In the genomic region with DNA sequence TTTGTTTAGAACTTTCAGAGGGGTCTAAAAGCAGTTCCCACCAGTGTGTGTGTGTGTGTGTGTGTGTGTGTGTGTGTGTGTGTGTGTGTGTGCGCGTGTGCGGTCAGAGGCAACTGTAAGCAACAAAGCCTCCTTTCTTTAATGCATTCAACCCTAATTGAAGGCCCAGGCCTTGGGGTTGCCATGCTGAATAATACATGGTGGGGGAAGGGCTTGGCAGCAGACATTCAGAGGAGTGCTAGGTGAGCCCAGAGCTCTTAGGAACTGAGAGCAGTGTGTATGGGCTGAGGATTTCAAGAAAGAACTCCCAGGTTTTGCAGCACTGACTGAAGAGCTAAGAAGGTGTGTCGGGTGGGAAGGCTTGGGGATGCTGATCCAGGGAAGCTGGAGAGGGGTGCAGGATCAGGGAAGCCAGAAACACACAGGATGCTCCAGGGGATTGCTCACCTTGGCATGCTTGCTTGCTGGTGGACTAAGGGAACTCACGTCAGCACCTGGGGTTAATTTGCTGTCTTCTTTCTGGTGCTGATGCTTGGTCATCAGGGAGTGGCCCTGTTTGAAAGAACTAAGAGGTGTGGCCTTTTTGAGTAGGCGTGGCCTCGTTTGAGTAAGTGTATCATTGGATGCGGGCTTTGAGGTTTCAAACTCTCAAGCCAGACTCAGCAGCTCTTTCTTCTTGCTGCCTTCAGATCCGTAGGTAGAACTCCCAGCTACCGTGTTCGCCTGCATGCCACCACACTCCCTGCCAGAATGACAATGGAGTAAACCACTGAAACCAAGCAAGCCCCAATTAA, we compare ENCODE assay signal across 16 mouse cellular contexts.
DNase-seq lines count a peak whose midpoint lies in the region; ATAC-seq lines count a peak whose summit lies in the region.
"Had no signal": no experiment of that assay in that cellular context is flagged by ENCODE, and none has a peak within 500 bp of the region (broad histone marks: within the 10 kb centered on the region; RNA-seq: fewer than 3 reads in every experiment).

No protein-coding gene starts in this region.

- peak; percentile 85 for ATAC-seq in forebrain, embryonic 13.5 days
- no peak for ATAC-seq in erythroblast, adult 5-6 weeks (replicated peaks; ENCODE audit: low FRiP score, poor library complexity, severe bottlenecking)
- ATAC-seq: activated CD4-positive, CD25-positive, alpha-beta regulatory T cell, adult 4 months; lung, postnatal 0 days had no signal

- H3K9ac ChIP-seq in forebrain, embryonic 13.5 days: 0 out of 2 replicates have a peak overlapping the region, but pooled peaks have one; percentile 19
- H3K9ac ChIP-seq: embryonic facial prominence, embryonic 12.5 days; stomach, embryonic 15.5 days had no signal

- H3K36me3 ChIP-seq in forebrain, embryonic 13.5 days (ENCODE audit: poor library complexity, severe bottlenecking): no peaks in the 10 kb centered on the region
- H3K36me3 ChIP-seq in limb, embryonic 10.5 days: no peaks in the 10 kb centered on the region
- H3K36me3 ChIP-seq: stomach, embryonic 15.5 days had no signal

- no peaks in the 10 kb centered on the region for H3K9me3 ChIP-seq in forebrain, embryonic 13.5 days (replicated peaks)
- no peaks in the 10 kb centered on the region for H3K9me3 ChIP-seq in limb, embryonic 10.5 days (replicated peaks)
- H3K9me3 ChIP-seq: embryonic facial prominence, embryonic 12.5 days; stomach, embryonic 15.5 days had no signal

- H3K4me1 ChIP-seq in forebrain, embryonic 13.5 days: peaks cover 50% of the 10 kb centered on the region
- peaks cover 61% of the 10 kb centered on the region for H3K4me1 ChIP-seq in limb, embryonic 10.5 days

- H3K27ac ChIP-seq in forebrain, embryonic 13.5 days: peak overlapping the region; percentile 8; the same call in 1 of the 2 replicates
- peak overlapping the region; percentile 12; the same call in 1 of the 2 replicates for H3K27ac ChIP-seq in limb, embryonic 10.5 days
- H3K27ac ChIP-seq: embryonic facial prominence, embryonic 12.5 days; stomach, embryonic 15.5 days had no signal

- DNase-seq in ES-CJ7 (ENCODE audit: low read depth, low spot score) (peak; percentile 64), R1 (ENCODE audit: low read depth, low spot score) (peak; percentile 89)
- DNase-seq in limb, embryonic 10.5 days (ENCODE audit: low spot score): no peak
- DNase-seq in adrenal gland, postnatal 10 days: no peak
- DNase-seq in spleen, postnatal 10 days (ENCODE audit: low spot score in 2 of 2): no peak
- DNase-seq in T-cell, adult 2 months (ENCODE audit: low spot score): no peak
- DNase-seq: cerebellum, adult 11-12 months; gastrocnemius, adult 2 months; liver had no signal

- H3K4me2 ChIP-seq in forebrain, embryonic 13.5 days: peak overlapping the region; percentile 30; the same call in 1 of the 2 replicates
- H3K4me2 ChIP-seq: embryonic facial prominence, embryonic 12.5 days; heart, embryonic 11.5 days; stomach, embryonic 15.5 days had no signal

- 43% methylated on average over 11 of the region's 11 CpGs for WGBS in forebrain, embryonic 13.5 days
- WGBS in limb, embryonic 10.5 days: 88% methylated on average over 11 of the region's 11 CpGs

- no peaks in the 10 kb centered on the region for H3K27me3 ChIP-seq in forebrain, embryonic 13.5 days
- no peaks in the 10 kb centered on the region for H3K27me3 ChIP-seq in limb, embryonic 10.5 days (ENCODE audit: low read depth, poor library complexity, severe bottlenecking)
- H3K27me3 ChIP-seq: embryonic facial prominence, embryonic 12.5 days; stomach, embryonic 15.5 days had no signal

- H3K4me3 ChIP-seq in forebrain, embryonic 13.5 days: no peak overlapping the region
- H3K4me3 ChIP-seq in limb, embryonic 10.5 days: no peak overlapping the region
- H3K4me3 ChIP-seq: embryonic facial prominence, embryonic 12.5 days; gastrocnemius, adult 2 months; stomach, embryonic 15.5 days had no signal

Comparison
In these comparisons a context has a peak if more than half of its experiments do, and no peak if none do; other contexts are left out.
1. DNase-seq: peak in ES-CJ7 (single experiment) and R1 (single experiment); none in limb, embryonic 10.5 days (single experiment), adrenal gland, postnatal 10 days (single experiment), spleen, postnatal 10 days (0 of 2) and T-cell, adult 2 months (single experiment).